Mouse (Mus musculus) embryonic fibroblast, embryonic 13.5 days (primary cell): ENCODE measurements around the gene Gm42674. TPM values are rescaled to one million over a fixed set of nuclear protein-coding genes. Genes with fewer than 3 reads are reported as not detected.

Experiments
- H3K27ac ChIP-seq: 2 replicates; pipeline ENCODE4 v1.5.1; 2012; ENCODE audit warnings: low read length, control low read depth, inconsistent platforms; ENCODE audit not compliant: insufficient read depth
- H3K4me1 ChIP-seq: 2 replicates; pipeline ENCODE4 v1.6.1; 2011; ENCODE audit warnings: low read length; ENCODE audit not compliant: control insufficient read depth, insufficient read depth
- H3K4me3 ChIP-seq: 2 replicates; pipeline ENCODE4 v1.5.1; 2011; ENCODE audit warnings: mild to moderate bottlenecking, control low read depth, low read length; ENCODE audit not compliant: insufficient read depth
- CTCF ChIP-seq: IDR thresholded peaks from 2 replicates; pipeline ENCODE4 v1.5.1; 2011; ENCODE audit warnings: mild to moderate bottlenecking, control low read depth, low read length, moderate library complexity, borderline replicate concordance; ENCODE audit not compliant: insufficient read depth
- POLR2A ChIP-seq: IDR thresholded peaks from 2 replicates; pipeline ENCODE4 v1.6.1; 2011; ENCODE audit warnings: low read depth, mild to moderate bottlenecking, control low read depth, low read length, moderate library complexity
- polyA plus RNA-seq: library from polyadenylated mRNA; stranded (reverse); fragments of >200 nt; gene quantifications from 2 replicates; pipeline ENCODE4 v1.2.4, GENCODE M21; 2011; ENCODE audit warnings: low read depth; ENCODE audit not compliant: missing spikeins, insufficient read length

The Gm42674 gene
- polyA plus RNA-seq, 1 experiment: not detected

GRCm38 (mm10) chr3:90614611-90615251, 13.0 kb downstream of the Gm42674 start:
- Histone ChIP-seq H3K4me3 (peak overlapping the region; percentile 92), H3K4me1 (0 out of 2 replicates have a peak, but pooled peaks cover 9% of the 10 kb centered on the region), H3K27ac (peak overlapping the region; percentile 82)
- TF ChIP-seq CTCF (no peak), POLR2A (peak; percentile 45)

- peak overlapping the region; percentile 82 for H3K27ac ChIP-seq
- peak overlapping the region; percentile 92 for H3K4me3 ChIP-seq
- peak; percentile 67; the same call in 1 of the 2 replicates for TF ChIP-seq CTCF
- TF ChIP-seq POLR2A: peak; percentile 43; the same call in 1 of the 2 replicates
- 0 out of 2 replicates have a peak, but pooled peaks cover 9% of the 10 kb centered on the region for H3K4me1 ChIP-seq
Observed at GRCm38 (mm10) chr3:90615415-90615814, 13.7 kb downstream of the Gm42674 start.

- Histone ChIP-seq H3K27ac (peak overlapping the region; percentile 64), H3K4me3 (peak overlapping the region; percentile 92), H3K4me1 (0 out of 2 replicates have a peak, but pooled peaks cover 9% of the 10 kb centered on the region)
- TF ChIP-seq POLR2A (peak; percentile 13; the same call in 1 of the 2 replicates), CTCF (no peak)
Observed at GRCm38 (mm10) chr3:90615911-90616310, 14.2 kb downstream of the Gm42674 start.

GRCm38 (mm10) chr3:90617586-90617985, 15.9 kb downstream of the Gm42674 start:
- H3K4me1 ChIP-seq: peaks cover 9% of the 10 kb centered on the region; the same call in 1 of the 2 replicates
- H3K4me3 ChIP-seq: no peak overlapping the region
- TF ChIP-seq CTCF: no peak
- peak; percentile 56; the same call in 1 of the 2 replicates for TF ChIP-seq POLR2A
- no peak overlapping the region for H3K27ac ChIP-seq

GRCm38 (mm10) chr3:90621552-90621951, 19.8 kb downstream of the Gm42674 start:
- TF ChIP-seq POLR2A (no peak), CTCF (no peak)
- H3K4me3 ChIP-seq: no peak overlapping the region
- H3K4me1 ChIP-seq: peaks cover 7% of the 10 kb centered on the region; the same call in 1 of the 2 replicates
- no peak overlapping the region for H3K27ac ChIP-seq

- no peak overlapping the region for H3K4me3 ChIP-seq
- peaks cover 7% of the 10 kb centered on the region; the same call in 1 of the 2 replicates for H3K4me1 ChIP-seq
- no peak overlapping the region for H3K27ac ChIP-seq
- no peak for TF ChIP-seq CTCF
- TF ChIP-seq POLR2A: no peak
Observed at GRCm38 (mm10) chr3:90623435-90624071, 21.8 kb downstream of the Gm42674 start.

GRCm38 (mm10) chr3:90625496-90625895, 23.8 kb downstream of the Gm42674 start:
- H3K27ac ChIP-seq: no peak overlapping the region
- H3K4me1 ChIP-seq: peaks cover 7% of the 10 kb centered on the region; the same call in 1 of the 2 replicates
- TF ChIP-seq POLR2A (no peak), CTCF (no peak)
- H3K4me3 ChIP-seq: no peak overlapping the region

- TF ChIP-seq POLR2A (no peak), CTCF (no peak)
- no peak overlapping the region for H3K27ac ChIP-seq
- no peak overlapping the region for H3K4me3 ChIP-seq
- H3K4me1 ChIP-seq: peaks cover 3% of the 10 kb centered on the region; the same call in 1 of the 2 replicates
Observed at GRCm38 (mm10) chr3:90626266-90627021, 24.7 kb downstream of the Gm42674 start.

- H3K4me1 ChIP-seq: 0 out of 2 replicates have a peak, but pooled peaks cover 1% of the 10 kb centered on the region
- no peak overlapping the region for H3K27ac ChIP-seq
- TF ChIP-seq CTCF (no peak), POLR2A (no peak)
- H3K4me3 ChIP-seq: no peak overlapping the region
Observed at GRCm38 (mm10) chr3:90627366-90627765, 25.7 kb downstream of the Gm42674 start.

GRCm38 (mm10) chr3:90627807-90628206, 26.1 kb downstream of the Gm42674 start:
- H3K27ac ChIP-seq: no peak overlapping the region
- 0 out of 2 replicates have a peak, but pooled peaks cover 1% of the 10 kb centered on the region for H3K4me1 ChIP-seq
- H3K4me3 ChIP-seq: no peak overlapping the region
- TF ChIP-seq CTCF (peak; percentile 83), POLR2A (no peak)
